Mouse (Mus musculus): ENCODE data around the gene Nxpe3. TPM values are rescaled to one million over a fixed set of nuclear protein-coding genes. Genes with fewer than 3 reads are reported as not detected.

The Nxpe3 gene
- polyA plus RNA-seq, 1 experiment from 2014 or later = 0.99 TPM

- 87% methylated on average over 7 of the region's 7 CpGs for WGBS (ENCODE audit: insufficient replicate concordance)
- ATAC-seq (replicated peaks; ENCODE audit: insufficient number of reproducible peaks, low FRiP score, low TSS enrichment) = no peak
Measured at GRCm38 (mm10) chr16:55790326-55790725, 104.8 kb downstream of the Nxpe3 start.

More at GRCm38 (mm10) chr16:55790326-55790725, 104.8 kb downstream of the Nxpe3 start:
- no peaks in the 10 kb centered on the region for H3K4me1 ChIP-seq (ENCODE audit: control insufficient read depth, insufficient read depth, low read length)
- no peak overlapping the region for H3K4me3 ChIP-seq (ENCODE audit: low read depth, low read length)
- H3K9me3 ChIP-seq (replicated peaks; ENCODE audit: control insufficient read depth, low read length) = no peaks in the 10 kb centered on the region
- no peak overlapping the region for H3K27ac ChIP-seq (ENCODE audit: low read depth, low read length)
- H3K4me2 ChIP-seq = no peak overlapping the region
- no peaks in the 10 kb centered on the region for H3K36me3 ChIP-seq (ENCODE audit: control insufficient read depth, insufficient read depth, low read length)
- H3K9ac ChIP-seq (ENCODE audit: low read depth, low read length) = no peak overlapping the region
- no peaks in the 10 kb centered on the region for H3K27me3 ChIP-seq (ENCODE audit: control insufficient read depth, insufficient read depth, low read length)

Other genes starting within 250 kb of the Nxpe3 start
- gene Nfkbiz, start 56.4 kb downstream of the Nxpe3 start, polyA plus RNA-seq (2014; fragmentation: Nextera tagmentation; extraction: Ambion mirVana) = 3.5 and 3.7 TPM in 2 replicates
- gene Cep97, start 39.6 kb upstream of the Nxpe3 start, polyA plus RNA-seq (2014; fragmentation: Nextera tagmentation; extraction: Ambion mirVana) = 7.4 and 11.9 TPM in 2 replicates
- gene Rpl24, start 71.0 kb upstream of the Nxpe3 start, polyA plus RNA-seq (2014; fragmentation: Nextera tagmentation; extraction: Ambion mirVana) = 617 and 672 TPM in 2 replicates
- 13.3 and 13.8 TPM in 2 replicates for gene Zbtb11, start 78.6 kb upstream of the Nxpe3 start, polyA plus RNA-seq (2014; fragmentation: Nextera tagmentation; extraction: Ambion mirVana)
- 172 and 199 TPM in 2 replicates for gene Pcnp, start 134.5 kb upstream of the Nxpe3 start, polyA plus RNA-seq (2014; fragmentation: Nextera tagmentation; extraction: Ambion mirVana)
- gene Trmt10c, start 142.5 kb upstream of the Nxpe3 start, polyA plus RNA-seq (2014; fragmentation: Nextera tagmentation; extraction: Ambion mirVana) = 23.6 and 24.5 TPM in 2 replicates
- 24.6 and 24.8 TPM in 2 replicates for gene Senp7, start 153.1 kb upstream of the Nxpe3 start, polyA plus RNA-seq (2014; fragmentation: Nextera tagmentation; extraction: Ambion mirVana)

Data from heart, embryonic 11.5 days (tissue).